Mouse (Mus musculus) small intestine, adult 2 months (tissue): ENCODE results near the gene Abcb10.

ENCODE experiments used
- CTCF ChIP-seq: fragments of 200-500 bp; IDR thresholded peaks from 2 replicates; pipeline ENCODE4 v1.5.1; 2012; ENCODE audit warnings: low read depth, mild to moderate bottlenecking, control low read depth, inconsistent platforms, low read length, moderate library complexity, mixed read lengths; ENCODE audit not compliant: insufficient replicate concordance, insufficient read length; ENCODE audit errors: extremely low read depth
- POLR2A ChIP-seq: fragments of 200-500 bp; IDR thresholded peaks from 2 replicates; pipeline ENCODE4 v1.6.1; 2012; ENCODE audit warnings: low read depth, mild to moderate bottlenecking, control low read depth, inconsistent platforms, low read length, moderate library complexity

GRCm38 (mm10) chr8:123929026-123929425 lies 53.9 kb downstream of the Abcb10 start:
- TF ChIP-seq POLR2A, result no peak
- no peak for TF ChIP-seq CTCF
